Mouse (Mus musculus) spleen, adult 2 months (tissue): Measurements from ENCODE around the gene Cir1.

Experiments used
- CTCF ChIP-seq: fragments of 200-500 bp; IDR thresholded peaks from 2 replicates; pipeline ENCODE4 v1.5.1; 2011; ENCODE audit warnings: mild to moderate bottlenecking, inconsistent platforms; ENCODE audit not compliant: insufficient read depth, insufficient read length, insufficient replicate concordance; ENCODE audit errors: extremely low read depth
- POLR2A ChIP-seq: fragments of 200-500 bp; IDR thresholded peaks from 2 replicates; pipeline ENCODE4 v1.6.1; 2011; ENCODE audit warnings: low read depth, low read length, inconsistent platforms

DNA sequence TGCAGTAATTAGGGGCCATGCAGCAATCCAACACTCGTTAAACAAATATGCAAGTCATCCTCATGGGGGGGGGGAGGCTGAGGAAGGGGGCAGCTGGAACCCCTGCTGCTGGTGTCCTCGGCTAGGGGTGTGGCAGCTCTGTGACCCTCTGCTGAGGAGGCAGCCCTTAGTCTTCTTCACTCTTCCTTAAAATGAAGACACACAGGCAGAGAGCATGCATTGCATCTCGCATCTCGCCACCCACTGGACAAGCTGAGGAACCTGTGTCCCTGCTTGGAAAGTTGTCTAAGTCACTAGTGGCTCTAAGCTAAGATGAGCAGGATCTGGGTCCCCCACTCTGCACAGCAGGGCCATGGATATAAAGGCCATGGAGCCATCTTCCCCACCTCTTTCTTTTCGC lies 46.5 kb downstream of the Cir1 start:
- TF ChIP-seq CTCF (no peak), POLR2A (no peak)
